Mouse (Mus musculus) testis, adult 2 months (tissue): ENCODE measurements around the gene Gm28635.

Source experiments
- CTCF ChIP-seq: fragments of 200-500 bp; IDR thresholded peaks from 2 replicates; pipeline ENCODE4 v1.5.1; 2012; ENCODE audit warnings: low read depth, mild to moderate bottlenecking, inconsistent platforms, low read length, moderate library complexity; ENCODE audit not compliant: control insufficient read depth, insufficient read depth, insufficient replicate concordance
- POLR2A ChIP-seq: fragments of 200-500 bp; IDR thresholded peaks from 2 replicates; pipeline ENCODE4 v1.6.1; 2012; ENCODE audit warnings: low read depth, mild to moderate bottlenecking, inconsistent platforms, low read length, moderate library complexity; ENCODE audit not compliant: control insufficient read depth

DNA sequence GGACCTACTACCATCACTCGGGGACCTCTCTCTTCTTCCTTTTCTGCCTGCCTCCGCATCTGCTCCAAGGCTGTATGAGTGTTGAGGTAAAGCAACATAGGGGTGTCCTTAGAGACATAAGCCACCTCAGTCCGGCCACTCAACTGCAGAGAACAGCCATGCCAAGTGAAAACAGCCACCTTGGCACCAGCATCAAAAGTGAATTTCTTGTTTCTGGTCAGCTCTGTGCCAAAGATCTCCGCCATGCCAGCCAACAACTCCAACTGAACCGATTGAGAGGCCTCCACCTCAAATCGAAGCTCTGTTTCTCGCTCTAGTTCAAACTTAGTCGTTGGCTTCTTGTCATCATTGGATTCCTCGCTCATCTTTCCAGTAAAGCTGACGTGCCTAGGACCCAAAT is 47.9 kb upstream of the Gm28635 start:
- TF ChIP-seq CTCF: no peak
- TF ChIP-seq POLR2A: no peak
